Mouse (Mus musculus) olfactory bulb, adult 2 months (tissue): ENCODE results near the gene Cmbl.

ENCODE experiments used
- CTCF ChIP-seq: fragments of 200-500 bp; IDR thresholded peaks from 2 replicates; pipeline ENCODE4 v1.5.1; 2012; ENCODE audit warnings: low read depth, mild to moderate bottlenecking, low read length, moderate library complexity; ENCODE audit not compliant: insufficient read depth
- POLR2A ChIP-seq: fragments of 200-500 bp; IDR thresholded peaks from 2 replicates; pipeline ENCODE4 v1.6.1; 2012; ENCODE audit warnings: mild to moderate bottlenecking, low read depth, low read length, moderate library complexity; ENCODE audit not compliant: insufficient read depth

DNA sequence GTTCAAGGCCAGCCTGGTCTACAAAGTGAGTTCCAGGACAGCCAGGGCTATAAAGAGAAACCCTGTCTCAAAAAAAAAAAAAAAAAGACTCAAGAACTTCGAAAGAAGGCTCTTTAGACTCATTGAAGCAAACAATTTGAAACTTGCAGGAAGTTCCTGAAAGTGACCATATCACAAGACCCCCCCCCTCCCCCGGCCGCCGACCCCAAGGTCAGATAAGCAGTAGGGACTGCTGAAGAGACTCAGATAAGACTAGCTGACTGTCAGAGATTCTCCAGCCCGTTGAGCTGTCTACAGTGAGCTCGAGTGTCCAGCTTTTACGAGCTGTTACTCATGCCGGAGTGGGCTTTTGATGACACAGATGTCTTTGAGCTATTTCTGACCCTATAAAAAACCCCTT lies 2.3 kb upstream of the Cmbl start:
- TF ChIP-seq CTCF (no peak), POLR2A (no peak)
